Mouse (Mus musculus) limb, embryonic 11.5 days (tissue): ENCODE data around the gene Bmp7. TPM values are rescaled to one million over a fixed set of nuclear protein-coding genes. Genes with fewer than 3 reads are reported as not detected.

Experiments
- ATAC-seq: fragments of 200-750 bp; cut with Nextera tagmentation; 2 replicates; pipeline ENCODE4 v1.8.0; 2017; ENCODE audit warnings: low read depth; ENCODE audit not compliant: insufficient number of reproducible peaks, low FRiP score, low TSS enrichment
- DNase-seq: peaks from one replicate; pipeline ENCODE4 v3.0.0-alpha.2; 2015; ENCODE audit warnings: low spot score
- H3K27ac ChIP-seq: fragments of 300-500 bp; sonication (generic); replicated peaks from 2 replicates; pipeline ENCODE4 v1.5.1; 2014; ENCODE audit warnings: low read depth, mild to moderate bottlenecking, low read length
- H3K27me3 ChIP-seq: fragments of 300-500 bp; sonication (generic); 2 replicates; pipeline ENCODE4 v1.6.1; 2014; ENCODE audit warnings: mild to moderate bottlenecking, low read length, mixed read lengths; ENCODE audit not compliant: control insufficient read depth, insufficient read depth
- H3K36me3 ChIP-seq: fragments of 300-500 bp; sonication (generic); 2 replicates; pipeline ENCODE4 v1.6.1; 2014; ENCODE audit warnings: mild to moderate bottlenecking, low read length, moderate library complexity, mixed read lengths; ENCODE audit not compliant: control insufficient read depth, insufficient read depth
- H3K4me1 ChIP-seq: fragments of 300-500 bp; sonication (generic); 2 replicates; pipeline ENCODE4 v1.6.1; 2014; ENCODE audit warnings: low read length, mixed read lengths; ENCODE audit not compliant: control insufficient read depth, insufficient read depth
- H3K4me2 ChIP-seq: fragments of 300-500 bp; sonication (generic); 2 replicates; pipeline ENCODE4 v1.6.1; 2014; ENCODE audit warnings: low read depth, mild to moderate bottlenecking, moderate library complexity; ENCODE audit not compliant: severe bottlenecking
- H3K4me3 ChIP-seq: fragments of 300-500 bp; sonication (generic); 2 replicates; pipeline ENCODE4 v1.5.1; 2014; ENCODE audit warnings: low read depth, low read length
- H3K9ac ChIP-seq: fragments of 300-500 bp; sonication (generic); 2 replicates; pipeline ENCODE4 v1.6.1; 2014; ENCODE audit warnings: mild to moderate bottlenecking, low read length
- H3K9me3 ChIP-seq: fragments of 300-500 bp; sonication (generic); 2 replicates; pipeline ENCODE4 v1.6.1; 2016; ENCODE audit warnings: low read length; ENCODE audit not compliant: control insufficient read depth
- WGBS: fragments of 180-500 bp; shearing (Covaris S2); extraction: QIAGEN DNeasy Blood & Tissue Kit; methylation state at CpG from one replicate; pipeline ENCODE4 v1.1.7; 2014; 5-methylcytosine and 5-hydroxymethylcytosine counted together
- polyA plus RNA-seq: library from polyadenylated mRNA; unstranded; fragments of >200 nt; fragmentation: Nextera tagmentation; extraction: Ambion mirVana; gene quantifications from 2 replicates; pipeline ENCODE4 v1.2.1, GENCODE M21; 2014

Bmp7 gene
- polyA plus RNA-seq, 1 experiment from 2014 or later = 38.1 TPM

- Histone ChIP-seq H3K36me3 (no peaks in the 10 kb centered on the region), H3K4me3 (no peak overlapping the region), H3K9ac (no peak overlapping the region), H3K4me2 (no peak overlapping the region), H3K27ac (no peak overlapping the region), H3K27me3 (no peaks in the 10 kb centered on the region), H3K4me1 (peaks cover 13% of the 10 kb centered on the region), H3K9me3 (no peaks in the 10 kb centered on the region)
- DNase-seq (no peak), ATAC-seq (no peak)
- WGBS = 37% methylated on average over 7 of the region's 7 CpGs
Observed at GRCm38 (mm10) chr2:172974701-172975100, 34.6 kb upstream of the Bmp7 start.

DNA sequence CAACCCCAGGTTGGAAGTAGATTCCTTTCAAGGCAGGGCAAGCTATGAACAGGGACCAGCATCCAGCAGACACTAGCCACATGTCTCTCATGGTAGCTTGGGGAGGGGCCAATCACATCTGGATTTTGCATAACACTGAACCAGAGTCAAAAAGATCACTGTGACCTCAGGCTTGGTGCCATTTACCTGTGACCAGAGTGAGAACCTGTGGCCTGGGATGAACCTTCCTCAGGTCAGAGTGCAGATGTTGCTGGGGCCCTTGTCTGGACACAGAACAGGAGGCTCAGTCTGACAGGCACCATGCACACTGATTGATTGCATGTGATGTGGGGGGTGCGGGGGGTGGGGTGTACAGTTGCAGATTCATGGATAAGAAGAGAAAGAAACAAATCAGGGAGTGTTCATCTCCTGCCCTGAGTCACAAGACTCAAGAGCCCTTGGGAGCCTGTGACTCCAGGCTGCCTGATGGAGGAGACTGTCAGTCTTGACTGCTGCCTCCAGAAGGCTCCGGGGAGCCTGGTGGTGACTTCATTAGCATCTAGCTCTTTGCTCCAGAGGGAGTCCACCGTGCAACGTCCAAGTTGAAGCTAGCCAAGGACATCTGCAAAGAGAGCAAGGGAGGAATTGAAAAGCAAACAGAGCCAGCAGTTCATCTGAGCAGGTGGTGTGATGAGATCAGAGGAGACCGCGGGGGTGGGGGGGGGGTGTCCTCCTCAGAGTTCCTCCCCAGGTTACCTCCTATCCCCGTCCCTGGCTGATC lies 33.9 kb upstream of the Bmp7 start:
- Histone ChIP-seq H3K4me2 (no peak overlapping the region), H3K9ac (no peak overlapping the region), H3K4me3 (no peak overlapping the region), H3K36me3 (no peaks in the 10 kb centered on the region), H3K27ac (no peak overlapping the region), H3K4me1 (peaks cover 13% of the 10 kb centered on the region), H3K27me3 (no peaks in the 10 kb centered on the region), H3K9me3 (no peaks in the 10 kb centered on the region)
- ATAC-seq (no peak), DNase-seq (no peak)
- 29% methylated on average over 7 of the region's 7 CpGs for WGBS

GRCm38 (mm10) chr2:172971865-172972264 lies 31.7 kb upstream of the Bmp7 start:
- H3K36me3 ChIP-seq = no peaks in the 10 kb centered on the region
- ATAC-seq (no peak), DNase-seq (no peak)
- H3K9me3 ChIP-seq = no peaks in the 10 kb centered on the region
- no peaks in the 10 kb centered on the region for H3K27me3 ChIP-seq
- H3K9ac ChIP-seq = no peak overlapping the region
- H3K4me3 ChIP-seq = no peak overlapping the region
- peaks cover 7% of the 10 kb centered on the region; the same call in 1 of the 2 replicates for H3K4me1 ChIP-seq
- WGBS = 93% methylated on average over 2 of the region's 2 CpGs
- H3K4me2 ChIP-seq = no peak overlapping the region
- no peak overlapping the region for H3K27ac ChIP-seq

DNA sequence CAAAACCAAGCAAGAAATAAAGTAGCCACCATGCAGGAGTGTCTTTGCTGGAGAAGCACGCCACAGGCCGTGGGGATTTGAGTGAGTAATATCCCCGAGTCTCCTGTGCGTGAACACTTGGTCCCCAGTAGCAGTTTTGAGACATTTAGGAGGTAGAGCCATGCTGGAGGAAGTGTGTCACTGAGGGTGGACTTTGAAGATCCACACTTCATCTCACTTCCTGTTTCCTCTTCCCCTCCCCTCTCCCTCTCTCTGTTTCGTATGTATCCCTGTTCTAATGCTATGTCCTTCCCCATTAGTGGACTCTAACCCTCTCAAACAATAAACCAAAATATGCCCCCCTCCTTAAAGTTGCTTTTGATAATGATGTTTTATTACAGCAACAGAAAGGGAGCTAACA lies 26.4 kb upstream of the Bmp7 start:
- H3K4me3 ChIP-seq = no peak overlapping the region
- H3K9me3 ChIP-seq = no peaks in the 10 kb centered on the region
- H3K4me2 ChIP-seq = no peak overlapping the region
- 0 out of 2 replicates have a peak, but pooled peaks cover 2% of the 10 kb centered on the region for H3K4me1 ChIP-seq
- H3K36me3 ChIP-seq = no peaks in the 10 kb centered on the region; the same call in 1 of the 2 replicates
- no peaks in the 10 kb centered on the region for H3K27me3 ChIP-seq
- DNase-seq = no peak
- no peak for ATAC-seq
- no peak overlapping the region for H3K9ac ChIP-seq
- H3K27ac ChIP-seq = no peak overlapping the region
- WGBS = 86% methylated on average over 5 of the region's 5 CpGs

GRCm38 (mm10) chr2:172965249-172965648 lies 25.1 kb upstream of the Bmp7 start:
- ATAC-seq (no peak), DNase-seq (no peak)
- H3K36me3 ChIP-seq = no peaks in the 10 kb centered on the region; the same call in 1 of the 2 replicates
- no peaks in the 10 kb centered on the region for H3K27me3 ChIP-seq
- H3K9ac ChIP-seq = no peak overlapping the region
- H3K9me3 ChIP-seq = no peaks in the 10 kb centered on the region
- 0 out of 2 replicates have a peak, but pooled peaks cover 2% of the 10 kb centered on the region for H3K4me1 ChIP-seq
- no peak overlapping the region for H3K4me3 ChIP-seq
- H3K4me2 ChIP-seq = no peak overlapping the region
- WGBS = 45% methylated on average over 11 of the region's 11 CpGs
- no peak overlapping the region for H3K27ac ChIP-seq

DNA sequence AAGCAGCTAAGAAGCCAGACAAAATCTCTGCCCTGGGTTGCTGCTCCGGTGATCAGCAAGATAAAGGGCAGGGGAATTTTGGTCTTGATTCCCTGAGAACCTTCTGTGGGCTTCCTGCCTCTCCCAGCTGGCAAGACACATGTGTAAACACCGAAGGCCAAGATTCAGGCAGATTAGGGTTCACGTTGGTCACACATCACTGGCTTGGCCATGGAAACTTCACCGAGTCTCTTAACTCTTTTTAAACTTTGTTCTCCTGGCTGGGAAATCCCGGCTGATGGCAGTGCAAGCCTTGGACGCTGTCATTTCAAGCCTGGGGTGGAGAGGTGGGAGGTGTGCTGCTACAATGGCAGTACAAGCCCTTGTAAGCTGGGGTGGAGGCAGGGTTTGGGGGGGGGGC lies 21.1 kb upstream of the Bmp7 start:
- no peak for ATAC-seq
- H3K4me3 ChIP-seq = no peak overlapping the region
- H3K36me3 ChIP-seq = no peaks in the 10 kb centered on the region; the same call in 1 of the 2 replicates
- DNase-seq = no peak
- H3K4me1 ChIP-seq = peaks cover 9% of the 10 kb centered on the region
- 78% methylated on average over 6 of the region's 6 CpGs for WGBS
- H3K27me3 ChIP-seq = no peaks in the 10 kb centered on the region
- no peak overlapping the region for H3K4me2 ChIP-seq
- peaks cover 10% of the 10 kb centered on the region; the same call in 1 of the 2 replicates for H3K9me3 ChIP-seq
- H3K27ac ChIP-seq = no peak overlapping the region
- H3K9ac ChIP-seq = no peak overlapping the region

- H3K27ac ChIP-seq = no peak overlapping the region
- DNase-seq (no peak), ATAC-seq (no peak)
- no peak overlapping the region for H3K4me3 ChIP-seq
- no peaks in the 10 kb centered on the region; the same call in 1 of the 2 replicates for H3K36me3 ChIP-seq
- no peak overlapping the region for H3K4me2 ChIP-seq
- WGBS = 89% methylated on average over 3 of the region's 3 CpGs
- H3K9ac ChIP-seq = no peak overlapping the region
- no peaks in the 10 kb centered on the region for H3K27me3 ChIP-seq
- H3K4me1 ChIP-seq = peaks cover 7% of the 10 kb centered on the region
- H3K9me3 ChIP-seq = peaks cover 12% of the 10 kb centered on the region; the same call in 1 of the 2 replicates
Observed at GRCm38 (mm10) chr2:172960350-172960749, 20.2 kb upstream of the Bmp7 start.

DNA sequence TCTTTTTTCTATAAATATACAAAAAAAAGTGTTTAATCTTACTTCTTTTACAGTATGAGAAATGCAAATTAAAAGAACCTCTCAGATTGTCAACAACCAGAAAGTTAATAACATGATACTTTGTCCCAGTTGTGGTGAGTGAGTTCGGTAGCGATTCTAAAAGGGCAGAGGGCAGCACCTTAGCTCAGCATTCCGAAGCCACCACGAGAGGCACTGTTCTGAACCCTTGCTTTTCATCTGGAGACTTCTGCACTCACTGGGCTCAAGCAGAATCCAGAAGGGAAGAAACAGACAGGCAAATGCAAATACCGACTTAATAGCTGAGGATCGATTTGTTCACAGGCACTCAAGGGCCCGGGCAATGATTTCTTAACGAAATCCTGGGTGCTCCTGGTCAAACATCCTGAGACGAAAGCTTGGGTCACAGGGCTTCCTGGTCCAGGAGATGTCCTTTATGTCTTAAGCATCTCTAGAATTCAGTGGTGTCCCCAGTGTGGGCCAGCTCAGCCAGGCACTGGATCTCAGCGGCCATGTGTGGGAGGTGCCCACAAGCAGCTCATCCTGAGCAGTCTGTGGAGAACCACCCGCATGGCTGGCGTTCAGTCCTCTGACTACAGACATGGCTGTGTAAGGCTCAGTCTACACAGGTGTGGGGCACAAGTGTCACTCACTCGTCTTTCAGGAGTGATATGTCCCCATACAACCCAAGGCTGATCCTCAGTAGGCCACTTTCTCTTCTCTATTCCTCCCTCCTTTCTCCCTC lies 19.1 kb upstream of the Bmp7 start:
- Histone ChIP-seq H3K4me2 (no peak overlapping the region), H3K4me3 (no peak overlapping the region), H3K9me3 (peaks cover 12% of the 10 kb centered on the region; the same call in 1 of the 2 replicates), H3K4me1 (peaks cover 7% of the 10 kb centered on the region), H3K27me3 (no peaks in the 10 kb centered on the region), H3K36me3 (no peaks in the 10 kb centered on the region; the same call in 1 of the 2 replicates), H3K9ac (no peak overlapping the region), H3K27ac (no peak overlapping the region)
- ATAC-seq (no peak), DNase-seq (no peak)
- WGBS = 53% methylated on average over 13 of the region's 13 CpGs
